Mouse (Mus musculus) forebrain, embryonic 15.5 days (tissue): ENCODE measurements at regions not wholly inside any gene's neighbourhood (a gene's known extent, or its start where the extent isn't known, plus 50 kb on each side); places are given as distances from the start of the nearest gene placed in this dataset.

Experiments used
- ATAC-seq: fragments of 200-750 bp; cut with Nextera tagmentation; replicated peaks from 2 replicates; pipeline ENCODE4 v1.8.0; 2017; ENCODE audit warnings: mild to moderate bottlenecking, moderate TSS enrichment, moderate library complexity
- H3K27ac ChIP-seq: fragments of 300-500 bp; sonication (generic); replicated peaks from 2 replicates; pipeline ENCODE4 v1.5.1; 2015; ENCODE audit warnings: mild to moderate bottlenecking, inconsistent platforms
- H3K27me3 ChIP-seq: fragments of 300-500 bp; sonication (generic); 2 replicates; pipeline ENCODE4 v1.6.1; 2015; ENCODE audit warnings: inconsistent platforms
- H3K36me3 ChIP-seq: fragments of 300-500 bp; sonication (generic); 2 replicates; pipeline ENCODE4 v1.6.1; 2015; ENCODE audit warnings: mild to moderate bottlenecking, inconsistent platforms
- H3K4me1 ChIP-seq: fragments of 300-500 bp; sonication (generic); 2 replicates; pipeline ENCODE4 v1.6.1; 2015; ENCODE audit warnings: inconsistent platforms
- H3K4me2 ChIP-seq: fragments of 300-500 bp; sonication (generic); replicated peaks from 2 replicates; pipeline ENCODE4 v1.6.1; 2015; ENCODE audit warnings: mild to moderate bottlenecking, inconsistent platforms
- H3K4me3 ChIP-seq: fragments of 300-500 bp; sonication (generic); 2 replicates; pipeline ENCODE4 v1.5.1; 2015; ENCODE audit warnings: mild to moderate bottlenecking, inconsistent platforms
- H3K9ac ChIP-seq: fragments of 300-500 bp; sonication (generic); replicated peaks from 2 replicates; pipeline ENCODE4 v1.6.1; 2015; ENCODE audit warnings: mild to moderate bottlenecking, inconsistent platforms
- H3K9me3 ChIP-seq: fragments of 300-500 bp; sonication (generic); 2 replicates; pipeline ENCODE4 v1.6.1; 2016; ENCODE audit warnings: inconsistent platforms
- WGBS: fragments of 180-500 bp; shearing (Covaris S2); methylation state at CpG from one replicate; pipeline ENCODE4 v1.1.7; 2015; ENCODE audit warnings: mixed read lengths; 5-methylcytosine and 5-hydroxymethylcytosine counted together

DNA sequence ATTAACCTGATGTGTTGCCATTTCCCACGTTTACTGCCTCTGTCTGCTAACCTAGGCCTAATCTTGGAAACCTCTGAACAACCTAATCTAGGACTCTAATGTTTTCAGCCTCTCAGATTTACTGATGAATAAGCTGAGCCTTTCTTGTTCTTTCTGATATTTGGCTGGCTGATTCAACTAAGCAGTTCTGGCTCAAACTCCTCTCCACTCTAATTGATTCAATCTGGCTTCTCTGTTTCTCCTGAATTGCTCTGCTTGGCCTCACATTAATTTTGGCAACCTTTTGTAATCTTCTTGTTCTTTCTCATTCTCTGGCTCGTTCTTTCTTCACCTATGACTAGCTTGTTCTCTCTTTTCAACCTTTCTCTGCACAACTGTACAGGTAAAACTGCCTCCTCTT is 1561.2 kb upstream of the Zeb2 start:
- H3K4me1 ChIP-seq: no peaks in the 10 kb centered on the region

GRCm38 (mm10) chr2:46669517-46670291 is 1552.5 kb upstream of the Zeb2 start:
- Histone ChIP-seq H3K4me2 (no peak overlapping the region), H3K4me3 (no peak overlapping the region), H3K9ac (no peak overlapping the region), H3K36me3 (no peaks in the 10 kb centered on the region), H3K4me1 (peaks cover 12% of the 10 kb centered on the region), H3K27me3 (no peaks in the 10 kb centered on the region), H3K27ac (no peak overlapping the region), H3K9me3 (no peaks in the 10 kb centered on the region)
- no peak for ATAC-seq
- 81% methylated on average over 13 of the region's 13 CpGs for WGBS

More for the DNA sequence above, 1561.2 kb upstream of the Zeb2 start:
- Histone ChIP-seq H3K27ac (no peak overlapping the region), H3K36me3 (no peaks in the 10 kb centered on the region), H3K9me3 (no peaks in the 10 kb centered on the region), H3K4me2 (no peak overlapping the region), H3K27me3 (no peaks in the 10 kb centered on the region), H3K4me3 (no peak overlapping the region), H3K9ac (no peak overlapping the region)
- 38% methylated on average over 2 of the region's 2 CpGs for WGBS
- no peak for ATAC-seq

GRCm38 (mm10) chr2:46666990-46667337 is 1549.8 kb upstream of the Zeb2 start:
- H3K4me2 ChIP-seq: peak overlapping the region; percentile 32

GRCm38 (mm10) chr2:46666084-46666989 is 1549.1 kb upstream of the Zeb2 start:
- Histone ChIP-seq H3K27ac (no peak overlapping the region), H3K4me2 (peak overlapping the region; percentile 32), H3K9ac (no peak overlapping the region), H3K9me3 (no peaks in the 10 kb centered on the region), H3K27me3 (no peaks in the 10 kb centered on the region), H3K4me1 (peaks cover 12% of the 10 kb centered on the region), H3K36me3 (no peaks in the 10 kb centered on the region), H3K4me3 (no peak overlapping the region)
- ATAC-seq: peak; percentile 83
- WGBS: 19% methylated on average over 10 of the region's 10 CpGs

More at GRCm38 (mm10) chr2:46666990-46667337, 1549.8 kb upstream of the Zeb2 start:
- Histone ChIP-seq H3K4me1 (peaks cover 12% of the 10 kb centered on the region), H3K4me3 (no peak overlapping the region), H3K9ac (no peak overlapping the region), H3K9me3 (no peaks in the 10 kb centered on the region), H3K36me3 (no peaks in the 10 kb centered on the region), H3K27ac (no peak overlapping the region), H3K27me3 (no peaks in the 10 kb centered on the region)
- peak; percentile 77 for ATAC-seq
- 2% methylated on average over 3 of the region's 3 CpGs for WGBS

DNA sequence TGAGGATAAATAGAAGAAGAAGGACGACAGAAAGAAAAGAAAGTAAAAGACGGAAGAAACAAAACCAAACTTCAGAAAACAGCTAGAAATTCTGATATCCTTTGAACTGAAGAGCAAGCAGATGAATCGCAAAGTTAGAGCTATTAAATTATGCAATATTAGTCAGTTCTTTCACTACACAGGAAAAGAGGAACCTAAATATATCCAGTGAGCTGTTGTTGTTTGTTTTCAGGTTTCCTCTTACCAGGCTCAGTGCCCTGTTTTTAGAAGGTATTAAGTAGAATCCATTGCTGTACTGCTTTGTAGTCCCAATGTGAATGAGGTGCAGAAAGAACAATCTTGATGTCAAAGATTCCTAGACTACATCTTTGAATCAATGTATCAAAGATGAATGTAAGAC is 1544.7 kb upstream of the Zeb2 start:
- no peak for ATAC-seq
- Histone ChIP-seq H3K9me3 (no peaks in the 10 kb centered on the region), H3K4me1 (peaks cover 10% of the 10 kb centered on the region), H3K9ac (no peak overlapping the region), H3K4me3 (no peak overlapping the region), H3K27me3 (no peaks in the 10 kb centered on the region), H3K36me3 (no peaks in the 10 kb centered on the region), H3K4me2 (no peak overlapping the region), H3K27ac (no peak overlapping the region)
- 84% methylated on average over 3 of the region's 3 CpGs for WGBS

DNA sequence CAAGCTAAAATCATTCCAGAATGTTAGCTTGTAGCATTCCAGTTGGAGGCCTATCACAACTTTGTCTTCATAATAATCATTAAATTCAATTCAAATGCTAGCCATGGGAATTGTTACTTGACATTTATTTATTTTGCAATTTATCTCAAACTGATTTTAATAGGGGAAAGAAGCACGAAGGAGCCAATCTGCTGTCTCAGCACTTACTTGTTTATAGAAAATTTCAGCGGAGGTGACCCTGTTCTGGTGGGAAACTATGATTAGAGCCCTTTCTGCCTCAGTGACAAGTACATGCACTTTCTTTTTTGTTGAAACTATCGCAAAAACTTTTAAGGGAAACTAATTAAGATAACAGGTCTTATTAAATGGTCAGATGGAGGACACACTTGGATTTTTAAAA is 1543.4 kb upstream of the Zeb2 start:
- 86% methylated on average over 3 of the region's 3 CpGs for WGBS
- Histone ChIP-seq H3K9me3 (no peaks in the 10 kb centered on the region), H3K27me3 (no peaks in the 10 kb centered on the region), H3K36me3 (no peaks in the 10 kb centered on the region), H3K9ac (no peak overlapping the region), H3K4me1 (no peaks in the 10 kb centered on the region), H3K27ac (no peak overlapping the region), H3K4me2 (no peak overlapping the region), H3K4me3 (no peak overlapping the region)
- no peak for ATAC-seq

DNA sequence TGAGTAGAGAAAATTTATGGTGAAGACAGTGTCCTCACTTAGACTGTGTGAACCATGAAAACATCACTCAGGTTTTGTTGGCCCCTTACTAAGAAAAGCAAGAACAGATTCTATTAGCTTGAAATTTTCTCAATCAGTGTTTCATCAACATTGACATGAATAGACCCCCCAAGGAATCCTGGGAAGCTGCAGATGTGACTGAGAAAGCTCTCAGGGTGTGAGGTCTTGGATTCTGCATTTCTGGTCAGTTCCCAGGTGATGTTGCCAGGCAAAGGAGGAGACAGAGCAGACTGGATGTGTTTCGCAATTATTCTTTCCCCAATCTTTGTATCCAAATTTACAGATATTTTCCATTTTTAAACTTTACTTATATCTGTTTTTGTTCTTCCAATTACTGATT is 1538.1 kb upstream of the Zeb2 start:
- WGBS: 93% methylated on average over 1 of the region's 1 CpGs
- no peaks in the 10 kb centered on the region for H3K27me3 ChIP-seq
- ATAC-seq: no peak

GRCm38 (mm10) chr2:46652616-46653015 is 1535.4 kb upstream of the Zeb2 start:
- Histone ChIP-seq H3K27me3 (no peaks in the 10 kb centered on the region), H3K27ac (no peak overlapping the region), H3K4me2 (no peak overlapping the region), H3K4me1 (no peaks in the 10 kb centered on the region), H3K4me3 (no peak overlapping the region), H3K36me3 (no peaks in the 10 kb centered on the region), H3K9ac (no peak overlapping the region), H3K9me3 (peaks cover 5% of the 10 kb centered on the region)
- ATAC-seq: no peak
- WGBS: 98% methylated on average over 1 of the region's 1 CpGs

More for the DNA sequence above, 1538.1 kb upstream of the Zeb2 start:
- Histone ChIP-seq H3K27ac (no peak overlapping the region), H3K4me1 (no peaks in the 10 kb centered on the region), H3K36me3 (no peaks in the 10 kb centered on the region), H3K9ac (no peak overlapping the region), H3K9me3 (no peaks in the 10 kb centered on the region), H3K4me2 (no peak overlapping the region), H3K4me3 (no peak overlapping the region)

DNA sequence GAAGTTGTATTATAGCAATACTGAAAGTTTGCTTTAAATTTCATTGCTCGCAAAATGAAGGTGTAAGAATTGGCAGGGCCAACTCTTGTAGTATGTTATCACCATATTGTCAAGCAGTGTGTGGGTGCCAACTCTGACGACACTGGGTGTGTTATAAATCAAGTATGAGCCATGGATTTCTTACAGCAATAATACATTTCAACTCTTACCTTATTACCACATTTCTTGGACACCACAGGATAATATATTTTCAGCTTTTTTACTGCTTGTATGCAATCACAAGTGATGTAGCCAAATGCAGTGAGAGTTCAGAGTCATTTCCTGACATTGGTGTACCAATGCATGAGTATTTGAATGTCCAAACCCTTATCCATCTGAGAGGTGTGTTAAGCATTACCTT is 1529.2 kb upstream of the Zeb2 start:
- WGBS: 75% methylated on average over 2 of the region's 2 CpGs
- H3K4me2 ChIP-seq: no peak overlapping the region
- no peaks in the 10 kb centered on the region for H3K36me3 ChIP-seq
- no peaks in the 10 kb centered on the region for H3K27me3 ChIP-seq
- no peak overlapping the region for H3K27ac ChIP-seq
- no peaks in the 10 kb centered on the region for H3K4me1 ChIP-seq
- peaks cover 5% of the 10 kb centered on the region for H3K9me3 ChIP-seq
- H3K9ac ChIP-seq: no peak overlapping the region
- no peak for ATAC-seq
- H3K4me3 ChIP-seq: no peak overlapping the region

DNA sequence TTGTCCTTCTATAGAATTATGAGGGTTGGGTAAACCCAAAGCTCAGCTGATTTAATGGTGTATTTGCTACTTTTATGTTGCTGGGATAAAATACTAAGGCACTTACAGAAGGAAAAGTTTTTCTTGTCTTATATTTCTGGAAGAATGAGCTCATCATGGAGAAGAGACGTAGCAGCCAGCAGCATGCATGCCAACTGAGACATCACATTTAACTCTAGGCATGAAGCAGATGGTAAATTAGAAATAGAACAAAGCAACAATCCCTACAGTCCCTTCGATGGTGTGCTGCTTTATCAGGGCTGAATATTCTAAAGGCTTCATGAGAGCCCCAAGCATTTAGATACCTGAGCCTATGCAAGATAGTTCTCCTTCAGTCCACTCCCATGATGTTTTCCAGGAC is 1492.0 kb upstream of the Zeb2 start:
- no peaks in the 10 kb centered on the region for H3K27me3 ChIP-seq
- 0 out of 2 replicates have a peak, but pooled peaks cover 3% of the 10 kb centered on the region for H3K9me3 ChIP-seq
- no peaks in the 10 kb centered on the region for H3K36me3 ChIP-seq
- H3K4me3 ChIP-seq: no peak overlapping the region
- H3K4me2 ChIP-seq: no peak overlapping the region
- ATAC-seq: no peak
- 79% methylated on average over 2 of the region's 2 CpGs for WGBS
- no peaks in the 10 kb centered on the region for H3K4me1 ChIP-seq
- H3K9ac ChIP-seq: no peak overlapping the region
- H3K27ac ChIP-seq: no peak overlapping the region

DNA sequence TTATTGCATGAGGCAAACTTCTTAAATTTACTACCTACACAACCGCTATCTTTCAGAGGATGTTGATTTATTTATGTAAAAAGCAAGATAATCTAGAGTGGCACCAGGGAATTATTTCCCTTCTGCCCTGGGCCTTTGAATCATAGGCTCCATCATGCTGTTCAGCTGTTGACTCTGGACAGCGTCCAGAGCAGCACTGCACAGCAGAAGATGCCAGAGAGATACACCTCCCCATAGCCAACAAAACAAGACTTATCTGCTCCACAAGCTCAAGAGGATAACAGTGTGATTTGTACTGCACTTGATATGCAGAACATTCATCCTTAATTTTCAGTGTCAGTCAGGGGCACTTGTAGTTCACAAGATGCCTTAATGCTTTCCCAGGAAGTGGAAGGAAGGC is 1464.6 kb upstream of the Zeb2 start:
- Histone ChIP-seq H3K9me3 (no peaks in the 10 kb centered on the region), H3K27me3 (no peaks in the 10 kb centered on the region), H3K9ac (no peak overlapping the region), H3K4me3 (no peak overlapping the region), H3K4me2 (no peak overlapping the region), H3K4me1 (no peaks in the 10 kb centered on the region), H3K27ac (no peak overlapping the region), H3K36me3 (no peaks in the 10 kb centered on the region)
- no peak for ATAC-seq
- WGBS: 78% methylated on average over 2 of the region's 2 CpGs

- Histone ChIP-seq H3K9ac (no peak overlapping the region), H3K4me3 (no peak overlapping the region), H3K36me3 (no peaks in the 10 kb centered on the region), H3K4me1 (no peaks in the 10 kb centered on the region), H3K4me2 (no peak overlapping the region), H3K27ac (no peak overlapping the region), H3K9me3 (no peaks in the 10 kb centered on the region), H3K27me3 (no peaks in the 10 kb centered on the region)
- WGBS: 97% methylated on average over 2 of the region's 2 CpGs
- ATAC-seq: no peak
These were observed 1453.2 kb upstream of the Zeb2 start for GRCm38 (mm10) chr2:46570416-46570815.
